Mouse (Mus musculus) myocyte (in vitro differentiated cells): ENCODE results near the gene Pawr.

Experiments
- CEBPB ChIP-seq: IDR thresholded peaks from 2 replicates; pipeline ENCODE4 v1.6.1; 2011; ENCODE audit warnings: mild to moderate bottlenecking, moderate library complexity; ENCODE audit not compliant: poor library complexity, insufficient read depth, severe bottlenecking
- MAX ChIP-seq: IDR thresholded peaks from one replicate; pipeline ENCODE4 v1.6.1; 2011; ENCODE audit warnings: low read depth, mild to moderate bottlenecking, control low read depth
- MYOD1 ChIP-seq, 3 experiments: IDR thresholded peaks; one replicate each; pipeline ENCODE4 v1.6.1; 2011; ENCODE audit warnings: control low read depth in 2 of 3, low read depth in 2 of 3, mild to moderate bottlenecking in 2 of 3, moderate library complexity in 1 of 3; ENCODE audit not compliant: insufficient read length in 2 of 3, control insufficient read depth in 1 of 3
- POLR2A ChIP-seq: IDR thresholded peaks from one replicate; pipeline ENCODE4 v1.6.1; 2011; ENCODE audit warnings: low read depth, mild to moderate bottlenecking, control low read depth, moderate library complexity; ENCODE audit not compliant: insufficient read length
- POLR2AphosphoS2 ChIP-seq: IDR thresholded peaks from one replicate; pipeline ENCODE4 v1.6.1; 2011; ENCODE audit warnings: low read depth, control low read depth; ENCODE audit not compliant: insufficient read length
- REST ChIP-seq: IDR thresholded peaks from one replicate; pipeline ENCODE4 v1.6.1; 2011; ENCODE audit warnings: mild to moderate bottlenecking, control low read depth, moderate library complexity; ENCODE audit not compliant: insufficient read depth, insufficient read length
- SRF ChIP-seq: IDR thresholded peaks from one replicate; pipeline ENCODE4 v1.6.1; 2011; ENCODE audit warnings: low read depth; ENCODE audit not compliant: control insufficient read depth, insufficient read length
- TCF12 ChIP-seq: IDR thresholded peaks from one replicate; pipeline ENCODE4 v1.6.1; 2011; ENCODE audit warnings: mild to moderate bottlenecking, control low read depth; ENCODE audit not compliant: poor library complexity, insufficient read depth, severe bottlenecking
- USF1 ChIP-seq: IDR thresholded peaks from one replicate; pipeline ENCODE4 v1.6.1; 2011; ENCODE audit warnings: low read depth, mild to moderate bottlenecking, control low read depth, moderate library complexity

- TF ChIP-seq POLR2A (no peak), TCF12 (no peak), MAX (no peak), MYOD1 (IDR thresholded peaks at IDR 0.05; ENCODE audit: control insufficient read depth in 1 of 3, insufficient read length in 2 of 3, low read depth in 2 of 3) (no peak), REST (no peak), CEBPB (no peak), SRF (no peak), USF1 (no peak), POLR2AphosphoS2 (no peak)
Measured at GRCm38 (mm10) chr10:108310195-108310594, 21.7 kb upstream of the Pawr start.
